Mouse (Mus musculus): ENCODE results near the gene Zkscan14.

Zkscan14 gene

DNA sequence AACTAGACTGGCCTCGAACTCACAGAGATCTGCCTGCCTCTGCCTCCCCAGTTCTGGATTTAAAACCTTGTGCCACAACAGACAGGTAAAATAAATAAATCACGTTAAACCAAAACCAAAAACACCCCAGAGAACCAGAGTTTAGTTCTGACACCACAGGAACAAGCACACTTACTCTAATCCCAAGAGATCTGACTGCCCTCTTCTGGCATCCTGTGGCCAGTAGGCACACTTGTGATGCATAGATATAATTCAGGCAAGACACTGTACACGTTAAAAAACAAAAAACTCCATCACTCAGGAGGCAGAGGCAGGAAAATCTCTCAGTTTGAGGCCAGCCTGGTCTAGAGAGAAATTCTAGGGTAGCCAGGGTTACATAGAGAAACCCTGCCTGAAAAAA is 778 bp upstream of the Zkscan14 start:
- DNase-seq (ENCODE audit: low spot score in 2 of 2), result no peak

DNA sequence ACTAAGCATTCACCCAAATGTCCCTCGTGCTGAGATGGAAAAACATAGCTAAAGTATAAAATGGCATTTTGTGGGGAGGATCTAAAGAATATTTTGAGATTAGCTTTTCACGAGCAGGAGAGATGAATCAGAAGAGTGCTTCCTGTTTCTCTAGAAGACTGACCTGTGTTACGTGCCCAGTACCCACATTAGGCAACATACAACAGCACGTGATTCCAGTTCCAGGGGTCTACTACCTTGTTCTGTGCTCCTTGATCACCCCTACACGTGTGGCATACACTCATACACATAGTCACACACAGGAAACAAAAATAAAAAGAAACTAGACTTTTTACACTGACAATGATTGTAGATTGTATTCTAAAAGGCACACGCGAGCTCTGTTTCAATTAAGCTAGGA is 1.3 kb downstream of the Zkscan14 start:
- DNase-seq (ENCODE audit: low spot score in 2 of 2), result no peak

DNA sequence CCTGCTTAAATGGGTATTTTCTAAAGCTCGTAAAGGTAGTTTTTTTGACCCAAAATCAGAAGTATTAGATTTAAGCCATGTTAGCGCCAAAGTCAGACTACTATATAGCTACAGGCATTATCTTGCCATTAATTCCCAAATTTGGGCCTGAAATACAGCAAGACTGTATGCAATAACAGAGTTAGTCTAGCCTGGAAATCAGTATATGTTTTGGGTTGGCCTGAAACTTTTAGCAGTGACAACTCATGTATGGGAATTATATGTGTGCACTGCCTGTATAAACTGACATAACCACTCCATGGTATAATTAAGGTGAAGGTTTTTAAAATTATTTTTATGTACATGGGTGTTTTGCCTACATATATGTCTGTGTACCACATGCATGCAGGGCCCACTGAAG is 9.7 kb downstream of the Zkscan14 start, which contains the start of gene Atp5j2:
TSS of gene Atp5j2 (minus strand) at position 101 of the 400 bp plus-strand sequence.
- DNase-seq (ENCODE audit: low spot score in 2 of 2), result no peak

DNA sequence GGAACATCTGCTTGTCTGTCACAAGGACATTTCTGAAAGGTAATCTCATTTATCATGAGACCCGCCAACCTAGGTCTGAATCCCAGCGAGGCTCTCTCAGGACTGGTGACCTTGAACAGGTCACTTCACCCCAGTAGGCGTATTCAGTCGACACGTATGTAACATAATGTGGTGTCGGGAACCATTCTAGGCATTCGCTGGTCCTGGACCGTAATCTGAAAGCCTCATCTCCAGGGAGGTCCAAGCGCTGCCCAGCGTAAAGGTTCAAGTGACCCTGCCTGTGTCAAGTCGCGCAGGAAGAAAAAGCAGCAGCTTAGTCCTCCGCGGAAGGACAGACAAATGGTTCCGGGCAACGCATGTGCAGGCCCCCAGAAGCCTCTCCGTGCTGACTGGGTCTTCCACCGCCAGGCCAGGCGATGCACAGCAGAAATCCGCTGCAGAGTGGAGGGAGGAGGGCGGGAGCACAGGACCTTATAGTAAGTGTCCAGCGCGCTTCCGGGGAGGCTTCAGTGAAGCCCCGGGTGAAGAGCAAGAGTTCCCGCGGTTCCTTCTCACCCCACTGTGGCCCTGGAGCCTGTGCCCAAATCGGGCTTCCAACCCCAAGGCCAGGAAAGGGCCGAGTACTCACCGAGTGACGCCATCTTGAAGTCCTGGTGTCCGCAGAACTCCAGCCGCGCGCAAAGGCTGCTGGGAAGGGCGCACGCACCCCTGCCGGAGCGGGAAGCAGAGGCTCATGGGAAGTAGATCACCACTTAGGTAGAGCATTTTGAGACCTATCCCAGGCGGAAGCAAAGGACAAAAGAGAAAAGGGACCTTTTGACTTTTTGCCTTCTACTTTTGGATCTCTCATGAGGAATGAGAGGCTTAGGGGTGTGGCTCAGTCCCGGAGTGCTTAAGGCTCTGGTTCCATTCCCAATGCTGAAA is 10.5 kb downstream of the Zkscan14 start:
- peak; percentile 94 for DNase-seq (ENCODE audit: low spot score in 2 of 2)

DNA sequence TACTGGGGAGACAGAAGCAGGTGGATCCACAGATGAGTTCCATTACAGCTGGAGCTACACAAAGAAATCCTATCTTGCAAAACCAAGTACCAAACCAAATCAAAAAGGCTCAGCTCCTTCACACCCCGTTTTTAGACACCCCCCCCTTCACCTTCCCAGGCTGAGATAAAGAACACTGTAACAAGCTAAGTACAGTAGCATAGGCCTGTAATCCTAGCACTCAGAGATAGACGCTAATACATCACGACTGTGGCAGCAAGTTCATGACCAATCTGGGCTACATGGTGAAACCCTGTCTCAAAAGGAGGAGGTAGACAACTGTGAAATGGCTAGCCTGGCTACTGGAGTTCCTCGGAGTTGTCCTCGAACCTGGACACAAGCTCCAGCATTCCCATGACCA is 11.3 kb downstream of the Zkscan14 start:
- DNase-seq (ENCODE audit: low spot score in 2 of 2), result no peak

DNA sequence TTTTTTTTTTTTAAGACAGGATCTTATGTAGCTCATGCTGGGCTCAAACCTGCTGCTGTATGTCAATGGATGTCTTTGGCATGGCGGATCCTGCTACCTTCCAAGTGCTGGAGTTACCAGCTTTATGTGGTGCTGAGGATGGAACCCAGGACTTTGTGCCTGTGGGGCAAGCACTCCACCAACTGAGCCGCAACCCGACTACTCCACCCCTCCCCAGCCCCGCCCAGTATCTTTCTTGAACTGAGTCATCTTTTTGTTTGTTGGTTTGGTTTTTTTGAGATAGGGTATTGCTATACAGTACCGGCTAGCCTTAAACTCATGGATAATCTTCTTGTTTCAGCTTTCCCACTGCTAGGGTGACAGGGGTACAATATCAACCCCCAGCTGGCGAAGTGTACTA is 12.3 kb downstream of the Zkscan14 start:
- DNase-seq (ENCODE audit: low spot score in 2 of 2), result no peak

DNA sequence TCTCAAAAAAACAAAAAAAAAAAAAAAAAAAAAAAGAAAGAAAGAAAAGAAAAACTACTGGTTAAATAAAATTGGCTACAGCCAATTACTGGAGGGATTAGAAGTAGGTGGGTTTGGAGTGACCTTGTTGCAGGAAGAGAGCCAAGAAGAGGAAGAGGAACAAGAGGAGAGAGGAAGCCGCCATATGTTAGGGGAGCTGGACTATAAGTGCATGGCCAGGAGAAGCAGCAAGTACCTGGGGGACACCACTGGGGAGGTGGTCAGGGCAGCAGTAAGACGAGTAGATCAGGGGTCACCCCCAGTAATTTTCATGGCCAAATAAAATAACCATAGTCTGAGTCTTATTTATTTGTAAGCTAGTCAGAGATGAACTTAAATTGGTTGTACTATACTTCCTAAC is 16.4 kb downstream of the Zkscan14 start:
- no peak for DNase-seq (ENCODE audit: low spot score in 2 of 2)

DNA sequence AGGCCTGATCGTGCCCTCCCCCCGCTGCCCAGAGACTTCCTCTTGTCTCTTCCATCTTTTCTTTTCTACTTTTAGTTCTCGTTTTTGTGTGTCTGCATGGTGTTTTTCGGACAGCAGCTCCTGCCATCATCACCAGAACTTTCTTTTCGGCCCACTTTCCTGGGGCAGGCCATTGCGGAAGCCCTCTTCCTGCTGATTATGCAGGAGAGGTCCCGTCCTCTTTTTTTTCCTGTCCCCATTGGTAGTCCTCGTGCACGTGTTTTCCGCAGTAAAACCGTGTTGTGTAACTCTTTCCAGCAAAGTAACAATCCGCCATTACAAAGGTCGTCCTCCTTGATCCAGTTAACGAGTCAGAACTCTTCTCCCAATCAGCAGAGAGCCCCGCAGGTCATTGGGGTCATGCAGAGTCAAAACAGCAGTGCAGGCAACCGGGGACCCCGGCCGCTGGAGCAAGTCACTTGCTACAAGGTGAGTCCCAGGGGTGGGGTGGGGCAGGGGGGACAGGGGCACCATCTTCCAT is 23.1 kb downstream of the Zkscan14 start:
- DNase-seq (ENCODE audit: low spot score in 2 of 2), result no peak

DNA sequence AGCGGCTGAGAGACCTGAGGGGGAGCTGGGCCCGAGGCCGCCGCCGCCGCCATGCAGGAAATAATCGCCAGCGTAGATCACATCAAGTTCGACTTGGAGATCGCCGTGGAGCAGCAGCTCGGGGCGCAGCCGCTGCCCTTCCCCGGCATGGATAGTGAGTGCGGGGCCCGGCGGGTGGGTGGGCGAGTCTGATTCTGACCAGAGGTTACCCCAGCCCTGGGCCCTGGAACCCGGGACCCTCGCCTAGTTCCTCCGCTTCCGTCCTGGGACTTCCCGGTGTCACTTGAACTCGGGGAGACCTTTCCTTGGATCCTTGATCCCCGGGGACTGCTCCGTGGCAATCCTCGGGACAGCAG is 34.4 kb downstream of the Zkscan14 start:
- DNase-seq (ENCODE audit: low spot score in 2 of 2), result no peak

DNA sequence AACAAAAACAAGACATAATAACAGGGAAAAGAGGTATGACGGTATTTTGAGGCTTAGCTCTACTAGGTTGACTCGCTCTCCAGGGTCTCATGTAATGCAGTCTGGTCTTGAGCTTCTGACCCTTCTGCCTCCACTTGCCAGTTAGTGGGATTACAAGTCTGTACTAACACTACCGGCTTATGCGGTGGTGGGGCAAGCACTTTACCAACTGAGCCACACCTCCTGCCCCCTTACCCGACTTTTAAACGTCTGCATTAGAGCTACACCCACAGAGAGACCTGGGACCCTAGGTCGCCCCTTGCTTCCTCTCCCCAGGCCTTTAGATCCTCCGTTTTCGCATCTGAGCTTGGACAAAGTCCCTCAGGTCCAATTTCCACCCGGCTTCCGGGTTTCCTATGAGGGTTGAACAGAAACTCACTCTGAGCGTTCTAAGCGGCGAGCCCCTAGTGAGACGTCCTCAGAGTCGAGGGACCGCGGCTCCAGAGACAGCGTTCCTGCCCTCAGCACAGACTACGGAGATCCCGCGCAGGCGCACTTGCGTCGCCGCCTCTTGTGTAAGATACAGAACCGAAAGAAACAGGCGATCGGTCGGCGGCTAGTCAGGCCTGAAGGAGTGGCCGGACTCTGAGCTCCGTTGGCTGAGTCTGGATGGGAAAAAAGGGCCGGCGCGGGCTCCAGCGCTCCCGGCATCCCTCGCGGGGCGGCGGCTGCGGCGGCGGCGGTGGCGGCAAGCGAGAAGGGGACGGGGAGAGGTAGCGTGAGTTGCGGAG is 34.9 kb downstream of the Zkscan14 start, which contains the start of the genes Ptcd1 and Cpsf4:
TSS of gene Ptcd1 (minus strand) at position 573 of the 770 bp plus-strand sequence.
TSS of gene Cpsf4 (plus strand) at position 678 of the 770 bp plus-strand sequence.
- peak; percentile 99 for DNase-seq (ENCODE audit: low spot score in 2 of 2)

DNA sequence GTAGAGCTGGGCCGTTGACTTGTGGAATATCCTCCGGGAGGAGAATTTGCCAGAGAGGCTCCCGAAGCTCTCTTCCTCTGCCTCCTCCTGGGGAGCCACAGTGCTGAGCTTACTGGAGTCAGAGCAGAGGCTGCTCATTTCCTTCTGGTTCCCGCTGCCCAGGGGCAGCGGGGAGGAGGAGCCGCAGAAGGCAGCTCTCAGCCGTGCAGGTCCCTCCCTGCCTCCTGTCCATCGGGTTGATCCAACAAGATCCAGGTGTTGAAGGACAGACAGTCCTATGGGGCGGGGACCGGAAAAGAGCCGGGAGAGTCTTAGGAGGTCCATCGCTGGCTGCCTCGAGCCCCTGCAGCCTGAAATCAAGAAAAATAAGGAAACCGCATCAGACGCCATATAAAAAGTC is 36.5 kb downstream of the Zkscan14 start:
- no peak for DNase-seq (ENCODE audit: low spot score in 2 of 2)

DNA sequence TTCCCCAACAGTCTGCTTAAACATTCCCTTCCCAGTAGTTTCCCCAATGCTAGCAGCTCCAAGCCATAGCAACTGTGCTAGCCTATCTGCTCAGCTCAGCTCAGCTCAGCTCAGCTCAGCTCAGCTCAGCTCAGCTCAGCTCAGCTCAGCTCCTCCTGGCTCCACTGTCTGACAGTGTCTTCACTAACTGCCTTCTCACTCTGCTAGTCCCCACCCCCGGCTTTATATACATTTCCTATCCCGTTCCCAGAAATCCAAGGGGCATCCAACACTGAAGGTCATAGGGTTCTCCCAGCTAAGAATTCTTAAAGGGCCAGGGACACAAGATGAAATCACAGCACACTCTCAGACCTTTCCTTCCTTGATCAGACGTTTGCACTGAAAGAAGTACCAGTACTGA is 37.0 kb downstream of the Zkscan14 start:
- no peak for DNase-seq (ENCODE audit: low spot score in 2 of 2)

DNA sequence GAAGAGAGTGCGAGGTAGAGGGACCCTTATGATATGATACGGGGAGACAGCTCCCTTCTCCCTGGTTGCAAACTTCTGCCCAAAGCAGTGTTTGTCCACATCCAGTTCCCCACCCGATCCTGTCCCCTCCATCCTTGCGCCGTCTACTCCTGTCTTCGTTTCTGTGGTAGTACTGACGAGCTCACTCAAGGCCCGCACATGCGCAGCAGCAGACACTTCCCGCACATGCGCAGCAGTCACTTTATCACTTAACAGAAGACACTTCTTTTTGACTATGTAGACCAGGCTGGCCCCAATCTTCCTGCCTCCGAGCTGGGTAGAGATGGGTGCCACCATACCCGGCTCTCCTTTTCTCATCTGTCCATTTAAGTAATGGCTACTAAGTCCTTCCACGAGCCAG is 40.3 kb downstream of the Zkscan14 start:
- DNase-seq (ENCODE audit: low spot score in 2 of 2), result no peak

DNA sequence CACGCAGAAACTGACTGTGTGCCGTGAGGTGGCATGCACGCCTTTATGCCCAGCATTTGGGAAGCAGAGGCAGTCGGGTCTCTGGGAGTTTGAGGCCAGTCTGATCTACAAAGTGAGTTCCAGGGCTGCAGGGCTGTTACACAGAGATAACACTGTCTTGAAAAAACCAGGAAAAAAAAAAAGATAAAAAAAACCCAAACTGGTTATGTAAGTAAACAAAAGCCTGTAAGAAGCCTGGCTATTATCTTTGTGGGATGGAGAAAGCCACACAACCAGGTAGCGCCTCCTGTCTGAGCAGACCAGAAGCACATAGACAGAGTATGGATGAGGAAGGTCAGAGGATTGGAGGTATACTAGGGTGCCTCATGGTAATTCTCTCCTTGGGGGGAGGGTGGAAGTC is 49.0 kb downstream of the Zkscan14 start:
- DNase-seq (ENCODE audit: low spot score in 2 of 2), result no peak

DNA sequence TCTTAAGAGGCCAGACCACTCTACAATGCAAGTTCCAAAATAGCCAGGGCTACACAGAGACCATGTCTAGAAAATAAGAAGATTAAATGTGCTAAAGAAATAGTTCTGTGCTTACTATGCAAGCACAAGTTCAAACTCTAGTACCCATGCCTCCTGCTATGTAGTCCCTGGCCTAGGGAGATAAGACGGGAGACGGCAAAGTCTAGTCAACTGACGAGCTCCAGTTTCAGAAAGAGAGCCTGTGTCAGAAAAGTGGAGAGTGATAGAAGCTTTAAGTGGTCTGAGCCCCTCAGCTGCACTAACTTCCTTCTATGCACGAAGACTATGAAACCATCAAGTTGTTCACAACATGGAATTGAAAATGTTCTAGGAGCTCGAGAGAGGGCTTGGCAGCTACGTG is 52.4 kb downstream of the Zkscan14 start:
- DNase-seq (ENCODE audit: low spot score in 2 of 2), result no peak

DNA sequence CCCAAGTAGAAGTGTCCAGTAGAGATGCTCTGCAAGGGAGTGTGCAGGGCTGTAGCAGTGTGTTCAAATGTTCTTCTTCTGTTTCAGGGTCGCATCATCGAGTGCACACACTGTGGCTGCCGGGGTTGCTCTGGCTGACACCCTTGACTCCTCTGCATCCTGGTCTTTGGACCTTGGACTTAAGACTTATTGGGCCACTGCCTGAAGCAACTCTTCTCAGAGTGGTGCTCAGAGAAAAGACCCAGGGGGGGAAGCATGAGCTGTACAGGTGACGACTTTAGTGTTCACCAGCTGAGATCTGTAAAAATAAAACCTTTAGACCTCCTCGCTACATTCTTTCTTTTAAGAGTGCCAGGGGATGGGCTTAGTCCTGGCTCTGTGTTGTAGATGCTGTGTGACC is 53.9 kb downstream of the Zkscan14 start:
- no peak for DNase-seq (ENCODE audit: low spot score in 2 of 2)
